ENCODE assay signal across 10 mouse cellular contexts in genomic region chr11:117498137-117498511, GRCm38 (mm10). TPM values are rescaled to one million over a fixed set of nuclear protein-coding genes. Genes with fewer than 3 reads are reported as not detected.
DNase-seq lines count a peak whose midpoint lies in the region; ATAC-seq and TF ChIP-seq lines count a peak whose summit lies in the region.
"Had no signal": no experiment of that assay in that cellular context is flagged by ENCODE, and none has a peak within 500 bp of the region (broad histone marks: within the 10 kb centered on the region; RNA-seq: fewer than 3 reads in every experiment).

No protein-coding gene starts in this region.

- peak overlapping the region; percentile 83 for H3K27ac ChIP-seq in neural tube, embryonic 11.5 days (ENCODE audit: low read depth, low read length)
- peak overlapping the region; percentile 93 for H3K27ac ChIP-seq in hindbrain, embryonic 10.5 days
- H3K27ac ChIP-seq in limb, embryonic 14.5 days (replicated peaks; ENCODE audit: low read depth, low read length), result peak overlapping the region; percentile 65
- H3K27ac ChIP-seq in stomach, embryonic 16.5 days (ENCODE audit: low read length), result peak overlapping the region; percentile 70
- H3K27ac ChIP-seq in cerebellum, adult 2 months (ENCODE audit: insufficient read depth, low read length), result no peak overlapping the region

- no peaks in the 10 kb centered on the region for H3K9me3 ChIP-seq in neural tube, embryonic 11.5 days (ENCODE audit: control insufficient read depth, low read length)
- H3K9me3 ChIP-seq in hindbrain, embryonic 10.5 days, result no peaks in the 10 kb centered on the region
- no peaks in the 10 kb centered on the region for H3K9me3 ChIP-seq in limb, embryonic 14.5 days (ENCODE audit: control insufficient read depth, low read length)
- no peaks in the 10 kb centered on the region for H3K9me3 ChIP-seq in stomach, embryonic 16.5 days (replicated peaks; ENCODE audit: control insufficient read depth, low read length)

- TF ChIP-seq POLR2A in limb, embryonic 14.5 days (IDR thresholded peaks at IDR 0.05; ENCODE audit: borderline replicate concordance, extremely low read depth, insufficient read depth, insufficient read length), result no peak
- no peak for TF ChIP-seq POLR2A in cerebellum, adult 2 months (IDR thresholded peaks at IDR 0.05; ENCODE audit: borderline replicate concordance, insufficient read depth, low read length)
- TF ChIP-seq POLR2A in lung, adult 2 months (IDR thresholded peaks at IDR 0.05; ENCODE audit: borderline replicate concordance, extremely low read depth, low read depth, low read length), result no peak

- peaks cover 20% of the 10 kb centered on the region for H3K4me1 ChIP-seq in neural tube, embryonic 11.5 days (ENCODE audit: control insufficient read depth, insufficient read depth, low read length)
- H3K4me1 ChIP-seq in hindbrain, embryonic 10.5 days (replicated peaks), result peaks cover 51% of the 10 kb centered on the region
- H3K4me1 ChIP-seq in limb, embryonic 14.5 days (ENCODE audit: control insufficient read depth, insufficient read depth, low read length), result peaks cover 16% of the 10 kb centered on the region
- peaks cover 9% of the 10 kb centered on the region for H3K4me1 ChIP-seq in stomach, embryonic 16.5 days (ENCODE audit: control insufficient read depth, insufficient read depth, low read length)
- H3K4me1 ChIP-seq in cerebellum, adult 2 months (ENCODE audit: control insufficient read depth, insufficient read depth, low read length), result no peaks in the 10 kb centered on the region
- no peaks in the 10 kb centered on the region for H3K4me1 ChIP-seq in lung, adult 2 months (ENCODE audit: control insufficient read depth, insufficient read depth, low read length)

- no peak; the same call in 1 of the 2 replicates for ATAC-seq in neural tube, embryonic 11.5 days (ENCODE audit: insufficient read depth, low FRiP score, low TSS enrichment)
- peak; percentile 82 for ATAC-seq in limb, embryonic 14.5 days (ENCODE audit: low FRiP score, low read depth)
- ATAC-seq in stomach, embryonic 16.5 days (ENCODE audit: insufficient read depth, low FRiP score), result 0 out of 2 replicates have a peak, but pooled peaks have one; percentile 51

- H3K4me2 ChIP-seq in neural tube, embryonic 11.5 days (ENCODE audit: low read depth), result peak overlapping the region; percentile 16; the same call in 1 of the 2 replicates
- H3K4me2 ChIP-seq in limb, embryonic 14.5 days (replicated peaks; ENCODE audit: low read depth, low read length, severe bottlenecking), result peak overlapping the region; percentile 39; the same call in 1 of the 2 replicates
- peak overlapping the region; percentile 48; the same call in 1 of the 2 replicates for H3K4me2 ChIP-seq in stomach, embryonic 16.5 days (ENCODE audit: low read depth, low read length)

- H3K27me3 ChIP-seq in neural tube, embryonic 11.5 days (ENCODE audit: control insufficient read depth, insufficient read depth, low read length), result no peaks in the 10 kb centered on the region
- peaks cover 16% of the 10 kb centered on the region for H3K27me3 ChIP-seq in hindbrain, embryonic 10.5 days (ENCODE audit: insufficient read depth, poor library complexity, severe bottlenecking)
- no peaks in the 10 kb centered on the region for H3K27me3 ChIP-seq in limb, embryonic 14.5 days (ENCODE audit: control insufficient read depth, insufficient read depth, low read length)
- 0 out of 2 replicates have a peak, but pooled peaks cover 5% of the 10 kb centered on the region for H3K27me3 ChIP-seq in stomach, embryonic 16.5 days (ENCODE audit: control insufficient read depth, insufficient read depth, low read length)
- no peaks in the 10 kb centered on the region for H3K27me3 ChIP-seq in cerebellum, adult 2 months (ENCODE audit: control insufficient read depth, insufficient read depth, low read length)

- DNase-seq in neural tube, embryonic 11.5 days (ENCODE audit: low spot score), result no peak
- DNase-seq in neural tube, embryonic 10.5 days (ENCODE audit: extremely low spot score, low spot score), result no peak
- DNase-seq in hindbrain, embryonic 10.5 days (ENCODE audit: low spot score), result no peak
- peak; percentile 40 for DNase-seq in limb, embryonic 14.5 days (ENCODE audit: low spot score)
- no peak for DNase-seq in cerebellum, adult 2 months
- DNase-seq in right cerebral cortex, postnatal 25 days, result no peak
- DNase-seq in lung, adult 2 months, result no peak

- peak overlapping the region; percentile 27 for H3K9ac ChIP-seq in neural tube, embryonic 11.5 days (ENCODE audit: low read length)
- no peak overlapping the region for H3K9ac ChIP-seq in limb, embryonic 14.5 days (ENCODE audit: low read depth, low read length, severe bottlenecking)
- H3K9ac ChIP-seq in stomach, embryonic 16.5 days (ENCODE audit: low read length), result 0 out of 2 replicates have a peak overlapping the region, but pooled peaks have one; percentile 31

- no peaks in the 10 kb centered on the region for H3K36me3 ChIP-seq in neural tube, embryonic 11.5 days (ENCODE audit: control insufficient read depth, insufficient read depth, low read length)
- H3K36me3 ChIP-seq in hindbrain, embryonic 10.5 days, result no peaks in the 10 kb centered on the region
- H3K36me3 ChIP-seq in limb, embryonic 14.5 days (ENCODE audit: control insufficient read depth, insufficient read depth, low read length), result no peaks in the 10 kb centered on the region
- H3K36me3 ChIP-seq in stomach, embryonic 16.5 days (ENCODE audit: control insufficient read depth, insufficient read depth, low read length), result no peaks in the 10 kb centered on the region

- WGBS in neural tube, embryonic 11.5 days, result 54% methylated on average over 1 of the region's 1 CpGs
- 58% methylated on average over 1 of the region's 1 CpGs for WGBS in hindbrain, embryonic 10.5 days
- WGBS in limb, embryonic 14.5 days, result 42% methylated on average over 1 of the region's 1 CpGs
- 32% methylated on average over 1 of the region's 1 CpGs for WGBS in stomach, embryonic 16.5 days
- WGBS in cerebellum, adult 2 months, result 75% methylated on average over 1 of the region's 1 CpGs
- WGBS in lung, adult 2 months, result 54% methylated on average over 1 of the region's 1 CpGs

- no peak overlapping the region for H3K4me3 ChIP-seq in neural tube, embryonic 11.5 days (ENCODE audit: low read depth, low read length)
- H3K4me3 ChIP-seq in hindbrain, embryonic 10.5 days, result peak overlapping the region; percentile 39; the same call in 1 of the 2 replicates
- H3K4me3 ChIP-seq in limb, embryonic 14.5 days (replicated peaks; ENCODE audit: low read length), result no peak overlapping the region
- H3K4me3 ChIP-seq in stomach, embryonic 16.5 days (replicated peaks; ENCODE audit: low read length), result peak overlapping the region; percentile 19; the same call in 1 of the 2 replicates
- H3K4me3 ChIP-seq in cerebellum, adult 2 months (replicated peaks; ENCODE audit: insufficient read depth, low read depth, low read length), result no peak overlapping the region
- no peak overlapping the region for H3K4me3 ChIP-seq in lung, adult 2 months (replicated peaks; ENCODE audit: extremely low read depth, low read depth, low read length)

- TF ChIP-seq CTCF in cerebellum, adult 2 months (IDR thresholded peaks at IDR 0.05; ENCODE audit: borderline replicate concordance, insufficient read depth, low read depth, low read length), result no peak
- no peak for TF ChIP-seq CTCF in lung, adult 2 months (IDR thresholded peaks at IDR 0.05; ENCODE audit: insufficient read depth, low read length)

RNA-seq across cellular contexts. Expression of gene Gm11733, which starts 14.0 kb away (rescaled TPM):
- not detected in 2 replicates for polyA plus RNA-seq in neural tube, embryonic 11.5 days (2014; fragmentation: Nextera tagmentation; extraction: Ambion mirVana)
- polyA plus RNA-seq in hindbrain, embryonic 10.5 days (2016; fragmentation: Nextera tagmentation; extraction: Ambion mirVana), result not detected in 2 replicates
- polyA plus RNA-seq in limb, embryonic 14.5 days (2012; rRNA removed), result not detected in 2 replicates
- 0.08 TPM in 1 of 2 replicates, not detected in the other for polyA plus RNA-seq in limb, embryonic 14.5 days (2014; fragmentation: Nextera tagmentation; extraction: Ambion mirVana)
- polyA plus RNA-seq in stomach, embryonic 16.5 days (2015; fragmentation: Nextera tagmentation; extraction: Ambion mirVana), result not detected in 2 replicates
- polyA plus RNA-seq in cerebellum, adult 2 months (2012; rRNA removed), result 0.06 and 0.13 TPM in 2 replicates
- polyA plus RNA-seq in lung, adult 2 months (2012; rRNA removed), result not detected in 2 replicates
- polyA plus RNA-seq: liver, embryonic 11.5 days; small intestine, adult 2 months had no signal

Comparison
In these comparisons a context has a peak if more than half of its experiments do, and no peak if none do; other contexts are left out.
1. H3K4me3 ChIP-seq: peak in hindbrain, embryonic 10.5 days (single experiment) and stomach, embryonic 16.5 days (single experiment); none in neural tube, embryonic 11.5 days (single experiment), limb, embryonic 14.5 days (single experiment), cerebellum, adult 2 months (single experiment) and lung, adult 2 months (single experiment).
2. Peak in every context shown above with its lines, with median percentiles within 50 percentile points of each other: H3K4me2 ChIP-seq.